Mouse (Mus musculus): ENCODE measurements around the gene Creb3.

Gene Creb3

GRCm38 (mm10) chr4:43560243-43560611 lies 1.9 kb upstream of the Creb3 start:
- H3K4me1 ChIP-seq (replicated peaks; ENCODE audit: low read depth, low read length) = peaks cover 77% of the 10 kb centered on the region
- TF ChIP-seq POU5F1 (IDR thresholded peaks at IDR 0.05; ENCODE audit: borderline replicate concordance, low read length) = no peak
- H3K27me3 ChIP-seq (ENCODE audit: insufficient read depth, low read length) = no peaks in the 10 kb centered on the region
- H3K4me3 ChIP-seq (replicated peaks; ENCODE audit: low read length) = peak overlapping the region; percentile 70
- H3K36me3 ChIP-seq (ENCODE audit: insufficient read depth, low read length) = peaks cover 47% of the 10 kb centered on the region
- H3K9me3 ChIP-seq (ENCODE audit: low read length) = no peaks in the 10 kb centered on the region

- peaks cover 47% of the 10 kb centered on the region for H3K36me3 ChIP-seq (ENCODE audit: insufficient read depth, low read length)
- no peak for TF ChIP-seq NANOG (IDR thresholded peaks at IDR 0.05; ENCODE audit: borderline replicate concordance, low read length)
- no peak for TF ChIP-seq POU5F1 (IDR thresholded peaks at IDR 0.05; ENCODE audit: borderline replicate concordance, low read length)
- TF ChIP-seq CTCF (conservative IDR thresholded peaks at IDR 0.05; ENCODE audit: low read length) = no peak
Observed at GRCm38 (mm10) chr4:43560976-43561375, 1.2 kb upstream of the Creb3 start.

GRCm38 (mm10) chr4:43561436-43561996 lies 616 bp upstream of the Creb3 start:
- peak overlapping the region; percentile 94 for H3K4me3 ChIP-seq (replicated peaks; ENCODE audit: low read length)
- H3K4me1 ChIP-seq (replicated peaks; ENCODE audit: low read depth, low read length) = peaks cover 69% of the 10 kb centered on the region
- H3K9me3 ChIP-seq (ENCODE audit: low read length) = no peaks in the 10 kb centered on the region
- H3K27me3 ChIP-seq (ENCODE audit: insufficient read depth, low read length) = no peaks in the 10 kb centered on the region
- TF ChIP-seq POU5F1 (IDR thresholded peaks at IDR 0.05; ENCODE audit: borderline replicate concordance, low read length) (no peak), CTCF (conservative IDR thresholded peaks at IDR 0.05; ENCODE audit: low read length) (no peak), NANOG (IDR thresholded peaks at IDR 0.05; ENCODE audit: borderline replicate concordance, low read length) (no peak)
- H3K36me3 ChIP-seq (ENCODE audit: insufficient read depth, low read length) = peaks cover 47% of the 10 kb centered on the region

More at GRCm38 (mm10) chr4:43560976-43561375, 1.2 kb upstream of the Creb3 start:
- Histone ChIP-seq H3K4me3 (replicated peaks; ENCODE audit: low read length) (peak overlapping the region; percentile 94), H3K9me3 (ENCODE audit: low read length) (no peaks in the 10 kb centered on the region), H3K27me3 (ENCODE audit: insufficient read depth, low read length) (no peaks in the 10 kb centered on the region), H3K4me1 (replicated peaks; ENCODE audit: low read depth, low read length) (peaks cover 74% of the 10 kb centered on the region)

GRCm38 (mm10) chr4:43562769-43563600 lies 853 bp downstream of the Creb3 start:
- H3K9me3 ChIP-seq (ENCODE audit: low read length) = no peaks in the 10 kb centered on the region
- H3K4me1 ChIP-seq (replicated peaks; ENCODE audit: low read depth, low read length) = peaks cover 54% of the 10 kb centered on the region
- peak overlapping the region; percentile 94 for H3K4me3 ChIP-seq (replicated peaks; ENCODE audit: low read length)
- no peaks in the 10 kb centered on the region for H3K27me3 ChIP-seq (ENCODE audit: insufficient read depth, low read length)
- TF ChIP-seq POU5F1 (IDR thresholded peaks at IDR 0.05; ENCODE audit: borderline replicate concordance, low read length) (no peak), NANOG (IDR thresholded peaks at IDR 0.05; ENCODE audit: borderline replicate concordance, low read length) (no peak)
- H3K36me3 ChIP-seq (ENCODE audit: insufficient read depth, low read length) = peaks cover 51% of the 10 kb centered on the region

- no peaks in the 10 kb centered on the region for H3K9me3 ChIP-seq (ENCODE audit: low read length)
- H3K4me3 ChIP-seq (replicated peaks; ENCODE audit: low read length) = peak overlapping the region; percentile 94
- peaks cover 56% of the 10 kb centered on the region for H3K36me3 ChIP-seq (ENCODE audit: insufficient read depth, low read length)
- TF ChIP-seq NANOG (IDR thresholded peaks at IDR 0.05; ENCODE audit: borderline replicate concordance, low read length) (no peak), POU5F1 (IDR thresholded peaks at IDR 0.05; ENCODE audit: borderline replicate concordance, low read length) (no peak), CTCF (conservative IDR thresholded peaks at IDR 0.05; ENCODE audit: low read length) (no peak)
- peaks cover 49% of the 10 kb centered on the region for H3K4me1 ChIP-seq (replicated peaks; ENCODE audit: low read depth, low read length)
- no peaks in the 10 kb centered on the region for H3K27me3 ChIP-seq (ENCODE audit: insufficient read depth, low read length)
Observed at GRCm38 (mm10) chr4:43563601-43563875, 1.4 kb downstream of the Creb3 start.

GRCm38 (mm10) chr4:43564231-43564630 lies 2.1 kb downstream of the Creb3 start:
- no peaks in the 10 kb centered on the region for H3K27me3 ChIP-seq (ENCODE audit: insufficient read depth, low read length)
- no peak overlapping the region for H3K4me3 ChIP-seq (replicated peaks; ENCODE audit: low read length)
- peaks cover 42% of the 10 kb centered on the region for H3K4me1 ChIP-seq (replicated peaks; ENCODE audit: low read depth, low read length)
- H3K9me3 ChIP-seq (ENCODE audit: low read length) = no peaks in the 10 kb centered on the region
- H3K36me3 ChIP-seq (ENCODE audit: insufficient read depth, low read length) = peaks cover 63% of the 10 kb centered on the region
- no peak for TF ChIP-seq CTCF (conservative IDR thresholded peaks at IDR 0.05; ENCODE audit: low read length)
- no peak for TF ChIP-seq NANOG (IDR thresholded peaks at IDR 0.05; ENCODE audit: borderline replicate concordance, low read length)
- TF ChIP-seq POU5F1 (IDR thresholded peaks at IDR 0.05; ENCODE audit: borderline replicate concordance, low read length) = no peak

GRCm38 (mm10) chr4:43567140-43567539 lies 5.0 kb downstream of the Creb3 start:
- no peaks in the 10 kb centered on the region for H3K27me3 ChIP-seq (ENCODE audit: insufficient read depth, low read length)
- no peaks in the 10 kb centered on the region for H3K9me3 ChIP-seq (ENCODE audit: low read length)
- H3K4me1 ChIP-seq (replicated peaks; ENCODE audit: low read depth, low read length) = peaks cover 38% of the 10 kb centered on the region
- H3K36me3 ChIP-seq (ENCODE audit: insufficient read depth, low read length) = peaks cover 84% of the 10 kb centered on the region
- no peak for TF ChIP-seq POU5F1 (IDR thresholded peaks at IDR 0.05; ENCODE audit: borderline replicate concordance, low read length)
- TF ChIP-seq NANOG (IDR thresholded peaks at IDR 0.05; ENCODE audit: borderline replicate concordance, low read length) = no peak
- no peak for TF ChIP-seq CTCF (conservative IDR thresholded peaks at IDR 0.05; ENCODE audit: low read length)
- no peak overlapping the region for H3K4me3 ChIP-seq (replicated peaks; ENCODE audit: low read length)

- H3K4me1 ChIP-seq (replicated peaks; ENCODE audit: low read depth, low read length) = peaks cover 39% of the 10 kb centered on the region
- H3K27me3 ChIP-seq (ENCODE audit: insufficient read depth, low read length) = no peaks in the 10 kb centered on the region
- no peaks in the 10 kb centered on the region for H3K9me3 ChIP-seq (ENCODE audit: low read length)
- TF ChIP-seq POU5F1 (IDR thresholded peaks at IDR 0.05; ENCODE audit: borderline replicate concordance, low read length) = no peak
- no peak for TF ChIP-seq CTCF (conservative IDR thresholded peaks at IDR 0.05; ENCODE audit: low read length)
- TF ChIP-seq NANOG (IDR thresholded peaks at IDR 0.05; ENCODE audit: borderline replicate concordance, low read length) = no peak
- H3K36me3 ChIP-seq (ENCODE audit: insufficient read depth, low read length) = peaks cover 82% of the 10 kb centered on the region
- H3K4me3 ChIP-seq (replicated peaks; ENCODE audit: low read length) = no peak overlapping the region
Observed at GRCm38 (mm10) chr4:43571395-43572045, 9.4 kb downstream of the Creb3 start.
